Mouse (Mus musculus) small intestine, adult 2 months (tissue): ENCODE measurements around the gene Zfp553.
A peak's percentile ranks its signal among the peaks of the same experiment; 100 is the strongest.

Experiments used
- CTCF ChIP-seq: fragments of 200-500 bp; IDR thresholded peaks from 2 replicates; pipeline ENCODE4 v1.5.1; 2012; ENCODE audit warnings: low read depth, mild to moderate bottlenecking, control low read depth, inconsistent platforms, low read length, moderate library complexity, mixed read lengths; ENCODE audit not compliant: insufficient replicate concordance, insufficient read length; ENCODE audit errors: extremely low read depth
- POLR2A ChIP-seq: fragments of 200-500 bp; IDR thresholded peaks from 2 replicates; pipeline ENCODE4 v1.6.1; 2012; ENCODE audit warnings: low read depth, mild to moderate bottlenecking, control low read depth, inconsistent platforms, low read length, moderate library complexity

DNA sequence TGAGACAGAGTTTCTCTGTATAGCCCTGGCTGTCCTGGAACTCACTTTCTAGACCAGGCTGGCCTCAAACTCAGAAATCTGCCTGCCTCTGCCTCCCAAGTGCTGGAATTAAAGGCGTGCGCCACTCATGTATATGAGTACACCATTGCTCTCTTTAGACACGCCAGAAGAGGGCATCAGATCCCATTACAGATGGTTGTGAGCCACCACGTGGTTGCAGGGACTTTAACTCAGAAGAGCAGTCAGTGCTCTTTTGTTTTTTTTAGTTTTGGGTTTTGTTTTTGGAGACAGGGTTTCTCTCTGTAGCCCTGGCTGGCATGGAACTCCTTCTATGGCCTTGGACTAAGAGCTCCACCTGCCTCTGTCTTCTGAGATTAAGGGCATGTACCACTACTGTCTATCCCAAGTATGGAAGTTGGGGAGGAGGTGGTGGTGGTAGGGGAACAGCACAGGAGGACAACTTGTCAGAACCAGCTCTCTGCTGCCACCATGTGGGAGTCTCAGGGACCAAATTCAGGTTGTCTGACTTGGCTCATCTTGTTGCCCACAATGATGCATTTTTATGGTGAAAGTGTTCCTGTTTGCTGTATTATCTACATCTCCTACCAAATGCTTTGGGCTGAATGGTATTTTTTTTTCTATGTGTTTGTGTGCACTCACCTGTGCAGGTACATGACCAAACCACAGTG, 4.1 kb upstream of the Zfp553 start:
- TF ChIP-seq POLR2A (no peak), CTCF (peak; percentile 74)
